Mouse (Mus musculus) neural tube, embryonic 10.5 days (tissue): ENCODE results near the gene Aldh1a1.
"Not testable (repeated sequence)": the region's sequence is repeated elsewhere in the genome, so short reads cannot be mapped to it uniquely, and the experiment has no call there.

Experiments
- DNase-seq: peaks from one replicate; pipeline ENCODE4 v3.0.0-alpha.2; 2017; ENCODE audit warnings: low spot score; ENCODE audit errors: extremely low spot score

The Aldh1a1 gene

DNA sequence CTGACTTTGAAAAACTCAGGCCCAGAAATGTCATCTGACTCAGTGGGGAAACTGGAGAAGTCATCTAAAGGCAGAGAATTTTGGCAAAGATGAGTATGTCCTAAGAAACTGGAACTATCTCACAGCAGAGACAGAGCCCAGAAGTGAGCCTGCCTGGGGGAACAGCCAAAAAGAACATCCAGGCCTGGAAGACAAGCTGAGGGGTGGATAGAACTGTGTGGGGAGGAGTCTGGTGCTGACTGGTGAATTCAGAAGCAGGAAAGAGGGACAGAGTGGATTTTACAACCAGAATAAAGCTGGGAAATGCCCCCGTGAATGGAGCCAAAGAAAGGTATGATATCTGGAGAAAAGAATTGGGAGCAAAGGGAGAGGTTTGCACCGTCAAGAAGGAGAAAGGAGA, at the start of gene Aldh1a1:
Gene Aldh1a1, plus strand, starts transcription at position 225 of the 400 bp plus-strand sequence.
- DNase-seq, result no peak

DNA sequence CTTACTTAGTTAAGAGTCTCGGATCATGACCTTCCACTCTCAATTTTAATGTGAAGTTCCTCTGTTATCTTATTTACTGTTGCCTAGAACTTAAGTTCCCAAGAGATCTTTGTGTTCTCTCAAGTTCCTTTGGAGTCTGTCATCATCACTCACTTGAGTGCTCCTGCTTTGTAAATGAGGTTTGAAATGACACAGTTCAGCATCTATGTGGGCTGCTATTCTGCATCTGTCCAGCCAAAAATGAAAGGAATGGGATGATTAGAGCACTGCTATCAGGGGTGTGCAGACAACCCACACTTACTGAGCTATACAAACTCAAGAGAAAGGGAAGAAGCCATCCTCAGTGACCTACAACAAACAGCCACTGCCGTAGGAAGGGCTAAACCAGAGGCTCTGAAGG, 44.7 kb upstream of the Aldh1a1 start:
- no peak for DNase-seq

DNA sequence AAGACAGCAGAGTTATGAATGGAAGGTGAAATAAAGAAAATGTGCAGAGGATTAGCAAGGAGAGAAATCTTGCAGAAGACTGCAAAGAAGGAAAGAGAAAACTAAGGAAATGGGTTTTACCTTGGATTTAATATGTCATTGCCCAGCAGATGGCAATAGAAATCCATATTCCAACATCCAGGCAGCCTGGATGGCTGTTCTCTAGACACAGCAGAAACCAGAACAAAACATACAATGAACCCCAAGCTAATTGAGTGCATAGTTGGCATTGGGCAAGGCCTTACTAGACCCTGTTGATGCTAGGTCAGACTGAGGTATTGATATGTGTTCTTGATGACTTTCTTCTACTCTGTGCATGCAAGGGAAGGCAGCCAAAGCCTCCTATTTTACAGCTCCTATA, 43.0 kb upstream of the Aldh1a1 start:
- no peak for DNase-seq

DNA sequence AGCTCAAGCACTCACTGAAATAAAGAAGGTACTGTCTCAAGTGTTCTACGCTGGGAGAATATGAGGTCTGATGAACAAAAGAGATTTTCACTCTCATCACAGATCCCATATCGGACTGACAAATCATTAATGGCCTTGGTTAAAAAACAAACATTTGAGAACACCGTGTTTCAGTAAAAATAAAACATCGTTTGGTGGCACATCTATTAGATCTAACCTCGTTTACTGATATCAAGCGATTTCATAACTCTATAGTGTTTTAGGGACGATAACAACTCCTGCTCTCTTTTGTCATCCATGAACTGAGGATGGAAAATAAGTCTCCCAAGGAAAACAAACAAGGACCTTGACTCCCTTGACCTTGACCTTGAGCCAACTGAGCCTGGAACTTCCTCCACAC, 41.5 kb upstream of the Aldh1a1 start:
- no peak for DNase-seq

DNA sequence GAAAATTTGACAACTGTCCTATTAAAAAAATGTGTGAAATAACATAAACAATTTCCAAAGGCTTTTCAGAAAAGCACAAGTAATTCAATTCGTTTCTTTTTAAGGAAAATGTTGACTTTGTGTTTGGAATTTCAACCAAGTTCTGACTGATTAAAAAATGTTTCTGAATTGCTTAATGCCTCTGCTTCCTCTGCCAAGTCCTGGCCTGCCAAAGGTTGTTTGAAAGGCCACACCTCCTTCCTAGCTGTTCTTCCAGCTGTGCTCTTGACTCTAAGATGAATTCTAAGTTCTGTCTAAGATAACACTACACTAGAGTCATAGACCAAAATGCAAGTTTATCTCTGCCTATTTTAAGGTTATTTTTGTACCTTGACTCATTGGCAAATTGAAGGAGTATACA, 8.0 kb upstream of the Aldh1a1 start:
- no peak for DNase-seq

DNA sequence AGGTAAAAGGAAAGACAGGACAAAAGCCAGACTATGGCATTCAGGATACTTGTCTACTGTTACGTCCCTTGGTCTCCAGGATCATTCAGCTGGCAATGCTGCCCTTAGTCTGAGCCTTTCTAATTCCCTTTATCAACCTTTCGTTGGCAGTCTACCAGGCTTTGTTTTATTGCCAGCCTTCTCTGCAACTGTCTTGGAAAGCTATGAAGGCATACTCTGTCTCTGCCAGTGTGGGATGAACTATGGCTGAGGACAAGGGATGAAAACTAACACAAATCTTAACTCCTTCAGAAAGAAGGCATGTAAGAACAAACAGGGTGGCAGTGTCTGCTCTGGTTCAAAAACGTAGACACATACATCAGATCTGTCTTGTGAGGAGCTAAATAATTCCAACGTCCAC, 565 bp upstream of the Aldh1a1 start:
- no peak for DNase-seq

DNA sequence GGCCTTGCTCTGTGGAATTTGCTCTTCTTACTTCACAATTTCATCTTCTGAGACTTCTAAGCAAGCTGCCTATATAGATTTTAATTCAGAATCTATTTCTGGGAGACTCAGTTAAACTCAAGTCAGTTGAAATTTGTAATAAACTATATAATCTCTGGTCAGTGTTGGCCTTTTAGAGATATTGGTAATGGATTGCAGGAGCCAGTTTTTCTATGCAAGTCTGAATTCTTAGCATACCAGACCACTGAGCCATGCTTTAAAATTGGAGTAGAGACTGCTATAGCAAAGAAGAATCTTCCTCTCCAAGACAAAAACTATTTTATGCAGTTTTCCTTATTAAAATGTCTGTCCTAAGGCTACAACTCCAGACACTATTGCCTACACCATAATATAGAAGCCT, 4.0 kb downstream of the Aldh1a1 start:
- no peak for DNase-seq

DNA sequence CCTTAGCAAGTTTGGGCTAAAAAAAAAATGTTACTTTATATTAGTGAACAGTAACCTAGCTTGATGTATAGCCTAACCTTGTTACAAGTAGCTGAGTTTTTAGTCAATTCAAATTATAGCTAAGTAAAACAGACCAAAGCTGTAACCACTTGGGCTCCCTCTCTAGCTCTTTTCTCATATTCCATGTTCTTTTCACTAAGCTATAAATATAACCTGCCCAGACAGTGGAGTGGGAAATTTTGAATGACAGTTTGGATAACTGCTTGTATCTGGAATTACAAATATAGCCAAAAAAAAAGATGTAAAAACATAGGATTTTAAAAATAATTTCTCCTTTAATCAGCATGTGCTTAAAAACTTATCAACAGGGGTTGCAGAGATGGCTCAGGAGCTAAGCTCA, 12.8 kb downstream of the Aldh1a1 start:
- DNase-seq, result no peak

DNA sequence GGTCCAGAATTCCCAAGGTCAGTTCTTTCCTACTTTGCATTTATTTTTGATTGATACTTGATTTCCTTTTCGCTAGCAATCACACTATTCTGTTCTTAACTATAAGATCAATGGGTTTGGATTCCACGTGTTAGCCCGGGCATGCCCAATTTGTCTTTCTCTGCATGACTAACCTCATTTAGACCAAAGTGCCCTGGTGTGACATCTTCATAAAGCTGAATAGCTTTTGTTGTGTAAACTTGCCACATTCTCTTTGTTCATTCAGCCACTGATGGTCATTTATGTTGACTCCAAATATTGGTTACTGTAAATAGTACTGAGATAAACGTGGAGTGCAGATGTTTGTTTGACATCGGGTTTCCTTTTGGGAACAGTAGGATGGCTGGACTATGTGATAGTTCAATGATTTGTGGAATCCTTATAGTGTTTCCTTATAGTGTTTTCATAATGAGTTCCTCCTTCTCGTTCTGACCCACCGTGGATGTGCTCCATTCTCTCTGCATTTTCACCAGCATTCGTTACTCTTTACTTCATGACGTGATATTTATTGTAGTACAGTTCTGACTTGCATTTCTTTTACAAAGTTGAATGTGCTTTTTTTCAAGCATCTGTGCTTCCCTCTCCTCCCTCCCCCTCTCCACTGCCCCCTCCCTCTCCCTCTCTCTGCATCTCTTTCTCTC, 14.6 kb downstream of the Aldh1a1 start:
- no peak for DNase-seq

DNA sequence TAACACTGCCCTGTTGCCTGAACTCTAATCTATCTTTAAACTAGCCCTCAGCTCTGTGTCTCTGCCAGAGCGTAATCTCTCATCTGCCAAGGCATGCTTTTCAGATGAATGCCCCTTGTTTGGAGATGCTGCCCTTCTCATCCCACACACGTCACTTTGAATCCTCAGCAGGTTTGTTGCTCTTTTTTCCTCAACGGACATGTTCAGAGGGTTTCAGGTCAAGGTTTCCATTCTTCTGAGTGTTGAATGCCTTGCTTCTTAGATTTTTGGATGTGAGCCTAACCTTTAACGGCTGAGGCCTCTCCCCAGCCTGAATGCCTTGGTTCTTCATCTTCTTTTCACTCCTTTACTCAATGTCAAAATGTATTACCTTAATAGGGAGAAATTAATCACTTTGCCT, 16.1 kb downstream of the Aldh1a1 start:
- DNase-seq, result no peak

DNA sequence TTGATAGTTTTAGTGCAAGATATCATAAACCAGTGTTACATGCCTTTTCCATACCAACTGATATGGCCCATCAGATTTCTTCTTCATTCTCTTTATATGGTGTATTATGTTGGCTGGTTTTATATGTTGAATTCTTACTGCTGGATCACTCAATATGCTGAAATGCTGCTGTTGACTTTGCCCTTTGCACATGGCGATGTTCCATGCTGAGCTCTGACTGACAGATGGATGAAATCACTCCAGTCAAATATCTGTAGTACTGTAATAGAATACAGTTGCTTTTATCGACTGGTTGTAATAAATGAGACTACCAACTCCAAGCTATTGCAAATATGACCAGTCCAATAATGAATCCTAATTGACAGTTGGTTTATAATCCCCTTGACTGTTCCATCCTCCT, 19.5 kb downstream of the Aldh1a1 start:
- DNase-seq, result no peak

DNA sequence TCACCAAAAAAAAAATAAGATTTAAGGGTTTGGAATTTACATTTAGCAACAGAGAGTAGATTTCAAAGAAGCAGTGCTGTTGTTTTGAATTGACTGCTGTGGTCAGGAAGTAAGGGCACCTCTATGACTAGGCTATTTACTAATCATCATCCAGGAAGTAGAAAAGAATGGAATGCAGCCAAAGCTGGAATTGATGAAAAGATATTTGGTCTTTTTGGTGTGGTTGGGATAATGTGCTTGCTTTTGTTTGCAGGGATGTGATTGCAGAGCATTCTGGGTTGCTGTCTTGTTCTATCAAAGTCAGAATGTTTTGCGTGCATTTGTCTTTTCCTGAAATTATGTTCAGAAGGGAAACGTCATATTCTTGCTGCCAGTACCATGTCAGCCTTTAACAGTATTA, 20.7 kb downstream of the Aldh1a1 start:
- DNase-seq, result no peak

DNA sequence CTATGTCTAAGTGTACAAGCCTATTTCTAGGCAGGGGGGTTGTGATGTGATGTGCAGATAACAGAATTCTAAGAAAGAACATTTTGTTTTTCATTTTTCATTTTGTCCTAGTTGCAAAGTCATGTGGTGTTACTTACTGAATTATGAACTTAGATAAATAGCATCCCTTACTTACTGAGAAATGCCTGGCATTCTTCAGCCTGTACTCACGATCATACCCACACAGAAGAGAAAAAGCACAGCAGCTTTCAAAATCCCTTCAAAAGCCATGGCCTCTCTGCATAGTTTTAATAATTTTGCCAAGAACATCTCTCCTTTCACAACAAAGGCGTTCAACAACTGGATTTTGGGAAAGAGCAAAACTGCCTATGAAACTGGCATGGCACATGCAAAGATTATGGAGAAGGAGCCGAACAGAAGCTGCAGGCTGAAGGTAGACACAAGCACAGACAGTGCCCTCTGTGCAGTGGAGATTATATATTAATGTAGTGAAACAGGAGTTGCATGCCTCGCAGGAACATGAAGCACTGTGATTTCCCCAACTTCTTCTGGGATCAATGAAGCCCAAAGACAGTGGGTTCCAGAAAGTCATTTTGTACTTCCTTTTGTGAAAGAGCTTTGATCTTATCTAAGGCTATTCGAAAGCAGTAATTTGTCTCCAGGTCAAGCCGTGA, 21.3 kb downstream of the Aldh1a1 start:
- DNase-seq, result no peak

DNA sequence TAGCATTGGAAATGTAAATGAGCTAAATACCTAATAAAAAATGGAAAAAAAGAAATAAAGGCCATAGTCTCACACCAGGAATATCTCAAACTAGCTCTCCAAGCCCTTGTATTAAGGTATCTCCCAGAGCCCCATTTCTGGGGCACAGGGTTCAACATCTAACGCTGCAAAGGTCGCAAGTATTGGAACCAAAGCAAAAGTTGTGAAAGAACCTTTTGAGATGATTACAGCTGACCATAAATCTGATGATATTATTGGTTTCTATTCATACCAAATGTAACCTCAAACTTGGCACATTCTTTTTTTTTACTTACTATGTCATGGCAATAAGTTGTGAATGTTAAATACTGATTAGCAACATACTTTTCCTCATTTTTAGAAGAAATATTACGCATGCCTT, 24.0 kb downstream of the Aldh1a1 start:
- DNase-seq, result no peak

DNA sequence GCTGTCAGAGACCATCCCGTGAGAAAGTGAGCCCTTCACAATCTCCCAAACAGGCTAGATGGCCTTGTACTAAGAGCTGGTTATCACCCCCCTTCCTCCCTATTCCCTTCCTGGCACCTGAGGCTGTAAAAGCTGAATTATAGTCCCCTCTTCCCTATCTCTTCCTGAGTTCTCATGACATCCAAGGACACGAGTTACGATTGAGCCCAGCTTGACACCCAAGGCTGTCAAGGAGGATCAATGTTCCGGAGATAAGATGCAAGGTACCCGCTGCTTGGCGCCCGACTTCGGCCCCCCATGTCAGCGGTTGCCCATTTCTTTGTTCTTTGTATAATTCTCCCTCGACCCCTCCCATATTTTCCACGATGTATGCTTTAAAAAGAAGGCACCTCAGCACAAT, 36.6 kb downstream of the Aldh1a1 start:
- not testable (repeated sequence) for DNase-seq

DNA sequence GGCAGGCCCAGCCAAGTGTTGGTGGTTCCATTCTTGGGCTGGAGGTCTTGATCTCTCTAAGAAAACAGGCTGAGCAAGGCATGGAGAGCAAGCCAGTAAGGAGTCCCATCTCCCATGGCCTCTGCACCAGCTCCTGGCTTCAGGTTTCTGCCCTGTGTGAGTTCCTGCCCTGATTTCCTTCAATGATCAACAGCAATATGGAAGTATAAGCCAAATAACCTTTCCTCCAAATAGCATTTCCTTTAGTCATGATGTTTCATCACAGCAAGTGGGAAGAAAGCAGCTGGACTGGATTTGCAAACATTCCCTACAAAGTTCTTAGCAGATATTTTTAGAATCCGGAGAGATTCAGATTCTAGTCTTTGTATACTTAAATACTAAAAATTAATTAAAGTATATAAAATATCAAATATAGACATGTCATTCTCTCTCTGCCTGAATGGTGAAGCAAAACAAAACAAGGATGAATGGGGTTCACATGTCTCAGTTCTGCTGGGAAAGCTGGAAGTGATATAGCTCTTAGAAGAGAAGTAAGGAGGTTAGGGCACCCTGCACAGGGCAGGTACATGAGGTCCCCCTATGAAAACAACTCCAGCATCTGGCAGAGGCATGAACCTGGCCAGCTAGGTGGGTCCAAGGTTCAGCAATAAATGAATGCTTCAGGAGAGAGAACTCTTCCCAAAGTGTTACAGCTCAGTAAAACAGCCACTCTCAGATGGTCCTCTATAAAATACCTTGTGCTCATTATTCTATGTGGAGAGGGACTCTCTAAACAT, 37.6 kb downstream of the Aldh1a1 start:
- DNase-seq, result no peak

DNA sequence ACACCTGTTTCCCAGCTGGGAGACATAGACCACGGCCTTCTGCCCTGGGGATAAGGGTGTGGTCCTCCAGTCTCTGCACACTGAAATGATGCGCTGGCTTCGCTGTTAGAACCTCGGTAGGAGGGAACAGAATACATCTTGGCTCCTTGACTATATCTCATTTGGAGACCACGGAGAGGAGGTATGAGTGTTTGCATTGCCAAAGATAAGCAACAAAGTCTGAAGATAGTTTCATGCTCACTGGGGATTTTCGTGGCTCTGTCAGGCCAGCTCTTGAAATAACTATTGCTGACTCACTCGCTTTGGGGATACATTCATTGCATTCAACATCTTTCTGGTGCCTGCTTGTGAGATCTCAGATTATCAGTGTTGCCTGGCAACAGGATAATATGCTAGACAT, 44.0 kb downstream of the Aldh1a1 start:
- no peak for DNase-seq

DNA sequence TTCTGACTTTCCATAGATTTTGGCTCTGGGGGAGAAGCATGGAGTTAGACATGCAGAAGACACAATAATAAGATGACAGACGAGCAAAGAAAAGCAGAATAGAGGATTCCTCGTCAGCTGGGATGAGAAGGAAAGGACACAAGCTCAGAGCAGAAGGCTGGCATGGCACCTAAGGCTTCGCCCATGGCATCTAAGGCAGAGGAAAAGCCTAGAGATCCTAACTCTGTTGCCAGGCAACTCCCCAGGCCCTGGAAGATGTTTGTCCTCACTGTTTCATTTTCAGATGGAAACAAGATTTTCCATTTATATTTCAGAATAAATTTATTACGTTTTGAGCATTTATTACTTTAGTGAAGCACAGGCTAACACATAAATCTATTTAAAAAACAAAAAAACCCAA, 48.5 kb downstream of the Aldh1a1 start:
- DNase-seq, result no peak

DNA sequence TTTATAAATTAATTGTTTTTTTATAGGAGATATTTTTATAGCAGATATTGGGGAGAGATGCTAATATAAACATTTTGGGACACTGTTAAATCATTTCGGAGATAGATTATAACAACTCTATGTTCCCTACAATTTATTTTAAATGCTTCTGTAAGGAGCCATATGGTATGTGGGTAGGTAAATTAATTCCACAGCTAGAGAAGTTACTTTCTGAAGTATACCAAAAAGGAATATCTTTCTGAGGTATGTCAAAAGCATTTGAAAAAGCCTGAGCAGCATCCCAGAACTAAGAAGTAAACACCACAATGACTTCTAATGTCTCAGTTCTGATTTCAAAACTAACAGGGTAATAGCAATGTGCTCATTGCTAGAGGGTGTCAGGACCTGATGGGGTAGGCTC, 49.4 kb downstream of the Aldh1a1 start:
- DNase-seq, result no peak

DNA sequence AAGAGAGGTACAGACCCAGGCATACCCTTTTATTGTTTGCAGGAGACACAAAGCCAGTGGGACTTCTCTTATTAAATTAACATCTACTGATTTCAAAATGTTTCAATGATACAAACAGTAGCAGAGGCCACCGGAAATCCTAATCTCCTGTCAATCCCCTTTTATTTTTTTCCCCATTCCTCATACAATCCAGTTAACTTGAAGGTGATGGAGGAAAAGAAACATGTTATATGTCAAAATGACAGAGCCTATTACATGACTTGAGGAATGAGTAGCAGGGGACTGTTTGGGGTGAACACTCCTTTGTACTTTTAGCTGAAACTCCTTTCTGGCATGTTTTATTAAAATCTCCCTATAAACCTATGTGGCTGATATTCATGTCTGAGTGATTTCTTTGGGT, 51.3 kb downstream of the Aldh1a1 start:
- DNase-seq, result no peak

DNA sequence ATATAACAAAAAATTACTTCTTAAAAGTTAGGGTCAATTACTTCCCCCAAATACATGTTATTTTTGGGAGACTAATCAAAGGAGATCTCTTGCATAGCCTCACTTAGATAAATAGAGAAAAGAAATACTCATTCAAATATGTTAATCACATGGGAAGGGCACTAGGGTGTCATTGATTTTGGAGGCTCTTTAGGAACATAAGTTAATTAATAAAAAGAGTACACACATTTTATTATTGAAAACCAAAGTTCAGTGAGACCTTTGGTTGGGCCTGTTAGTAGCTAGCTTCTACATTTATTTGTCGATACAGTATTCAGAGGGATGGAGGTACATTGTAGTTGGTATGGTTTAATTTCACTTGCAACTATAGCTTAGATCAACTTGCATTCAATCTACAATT, 52.4 kb downstream of the Aldh1a1 start:
- DNase-seq, result no peak

DNA sequence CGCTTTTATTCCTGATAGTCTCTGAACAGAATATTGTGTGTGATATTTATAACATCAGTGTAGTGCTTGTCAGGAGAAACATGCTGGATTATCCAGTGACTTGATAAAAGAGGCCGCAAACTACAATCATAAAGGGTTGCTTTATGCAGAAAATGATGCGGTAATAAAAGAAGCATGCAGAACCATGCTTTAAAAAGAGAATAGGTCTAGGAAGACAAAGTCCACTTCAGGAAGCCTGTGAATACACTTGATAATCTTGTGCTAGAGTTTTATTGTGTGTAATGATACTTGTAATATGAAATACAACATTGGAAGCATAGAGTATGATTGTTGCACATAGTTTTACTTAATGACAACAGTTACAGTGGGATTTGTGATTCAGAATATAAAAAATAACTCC, 54.5 kb downstream of the Aldh1a1 start:
- DNase-seq, result no peak

DNA sequence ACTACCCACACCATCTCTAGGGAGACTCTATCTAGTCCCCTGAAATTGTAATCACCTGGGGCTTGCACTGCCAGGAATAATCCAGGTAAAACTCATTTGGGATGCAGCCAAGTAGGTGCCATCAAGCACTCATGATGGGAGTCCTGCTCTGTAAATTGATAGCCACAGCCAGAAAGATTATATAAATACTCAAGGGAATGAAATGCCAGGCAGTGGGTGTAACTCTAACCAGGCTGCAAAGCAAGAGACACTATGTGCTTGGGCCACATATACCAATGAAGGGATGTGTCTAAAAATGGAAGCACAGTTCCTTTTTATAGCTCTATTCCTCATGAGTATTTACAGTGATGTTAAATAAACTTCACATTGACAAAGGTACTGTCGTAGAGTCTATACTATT, 56.9 kb downstream of the Aldh1a1 start:
- no peak for DNase-seq
